Mouse (Mus musculus) spleen, postnatal 10 days (tissue): ENCODE measurements around the gene Gm45713.
A peak's percentile ranks its signal among the peaks of the same experiment; 100 is the strongest.
"Not testable (repeated sequence)": the region's sequence is repeated elsewhere in the genome, so short reads cannot be mapped to it uniquely, and the experiment has no call there.

Source experiments
- DNase-seq, 2 experiments: peaks; one replicate each; pipeline ENCODE4 v3.0.0; 2021 to 2022; ENCODE audit warnings: low spot score in 2 of 2

Gene Gm45713

DNA sequence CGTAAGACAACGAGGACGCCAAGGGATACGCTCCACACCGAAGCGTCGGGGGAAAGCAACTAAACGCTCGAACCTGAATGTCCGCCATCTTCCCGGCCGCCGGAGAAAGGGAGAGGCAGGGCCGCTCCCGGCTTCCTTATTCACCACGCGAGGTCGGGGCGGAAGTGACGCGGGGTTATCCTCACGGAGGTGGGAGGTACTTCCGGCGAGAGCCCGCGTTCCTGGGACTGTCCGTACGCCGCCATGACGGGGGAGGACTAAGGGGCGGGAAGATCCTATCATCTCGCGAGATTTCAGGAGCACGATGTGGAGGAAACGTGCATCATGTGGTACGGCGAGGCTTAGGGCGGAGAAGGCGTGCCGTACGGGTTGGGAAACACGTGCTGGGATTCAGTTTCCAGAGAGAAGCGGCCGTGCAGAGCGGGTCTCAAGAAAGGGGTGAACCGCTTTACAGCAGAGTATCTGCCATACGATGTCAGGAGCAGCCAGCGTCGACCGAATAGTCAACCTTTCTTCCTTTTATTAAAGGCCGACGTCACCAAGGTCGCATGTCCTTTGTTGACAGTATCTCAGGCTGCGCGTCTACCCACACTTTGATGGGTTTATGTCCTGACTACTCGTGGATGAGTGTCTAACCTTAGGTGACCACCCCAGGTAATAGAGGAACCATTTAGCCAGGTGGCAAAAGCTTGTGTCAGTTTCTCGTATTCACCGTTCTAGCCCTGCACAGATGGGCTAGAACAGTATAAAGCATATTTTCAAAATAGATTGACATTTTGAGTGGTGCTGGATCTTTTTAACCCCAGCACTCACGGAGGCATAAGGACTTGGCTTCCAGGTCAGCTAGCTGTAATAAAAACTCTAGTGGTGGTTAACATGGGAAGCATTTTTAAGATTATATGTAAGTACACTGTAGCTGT is 11.5 kb downstream of the Gm45713 start, which contains the start of gene Rps11:
TSS of gene Rps11 (minus strand) at position 216 of the 920 bp plus-strand sequence.
- DNase-seq: peak; percentile 91 to 98

DNA sequence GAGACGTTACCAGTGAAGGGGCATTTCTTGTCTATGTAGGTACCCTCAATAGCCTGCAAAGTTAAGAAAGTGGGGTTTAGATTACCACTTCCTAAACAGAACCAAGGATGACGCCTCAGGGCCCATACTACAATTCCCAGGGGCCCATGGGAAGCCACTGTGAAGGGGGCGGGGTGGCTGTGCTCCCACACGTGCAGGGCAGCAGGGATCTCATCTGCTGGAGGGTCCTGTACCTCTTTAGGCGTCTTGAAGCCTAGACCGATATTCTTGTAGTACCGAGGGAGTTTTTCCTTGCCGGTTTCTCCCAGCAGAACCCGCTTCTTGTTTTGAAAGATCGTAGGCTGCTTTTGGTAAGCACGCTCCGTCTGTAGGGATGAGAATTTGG is 12.9 kb downstream of the Gm45713 start:
- peak in 1 of 2 experiments; percentile 68 for DNase-seq

DNA sequence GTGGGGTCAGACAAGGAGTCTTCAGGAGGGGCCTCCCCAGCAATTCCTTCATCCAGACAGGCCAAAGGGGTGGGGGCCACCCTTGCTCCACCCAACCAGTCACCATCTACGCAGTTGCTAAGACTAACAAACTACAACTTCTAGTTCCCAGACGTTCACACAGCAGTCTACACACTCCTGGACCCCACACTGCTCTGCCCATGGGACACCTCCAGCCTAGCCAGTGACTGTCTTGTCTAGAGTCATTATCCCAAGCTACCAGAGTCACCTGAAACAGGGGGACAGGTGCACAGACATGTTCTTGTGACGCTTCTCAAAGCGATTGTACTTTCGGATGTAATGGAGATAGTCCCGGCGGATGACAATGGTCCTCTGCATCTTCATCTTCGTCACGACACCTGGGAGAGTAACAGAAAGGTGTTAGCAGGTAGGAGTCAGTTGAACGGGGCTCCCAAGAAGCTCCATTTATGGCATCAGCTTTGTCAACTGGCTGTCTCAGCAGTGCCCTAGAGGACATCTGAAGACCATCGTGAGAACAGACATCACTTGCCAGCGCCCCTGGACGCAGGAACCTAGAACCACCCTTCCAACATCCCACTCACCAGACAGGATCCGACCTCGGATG is 13.4 kb downstream of the Gm45713 start:
- no peak for DNase-seq

DNA sequence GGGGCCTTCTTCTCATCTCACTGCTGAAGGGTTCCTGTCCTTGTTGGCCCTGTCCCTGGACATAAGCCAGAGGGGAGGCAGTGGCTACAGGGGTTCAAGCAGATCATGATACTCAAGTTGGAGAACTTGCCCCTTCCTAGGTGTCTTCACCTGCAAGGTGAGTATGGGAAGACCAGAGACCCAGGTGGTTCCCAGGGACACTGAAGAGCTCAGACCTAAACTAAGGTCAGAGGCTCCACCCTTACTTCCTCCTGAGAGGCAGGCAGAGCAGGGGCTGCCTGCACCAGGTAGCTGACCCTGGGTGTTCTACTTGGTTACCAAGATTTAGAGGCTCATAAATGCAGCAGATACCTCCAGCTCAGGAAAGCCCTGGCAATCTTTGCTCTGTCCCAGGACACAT is 14.1 kb downstream of the Gm45713 start:
- DNase-seq: no peak

DNA sequence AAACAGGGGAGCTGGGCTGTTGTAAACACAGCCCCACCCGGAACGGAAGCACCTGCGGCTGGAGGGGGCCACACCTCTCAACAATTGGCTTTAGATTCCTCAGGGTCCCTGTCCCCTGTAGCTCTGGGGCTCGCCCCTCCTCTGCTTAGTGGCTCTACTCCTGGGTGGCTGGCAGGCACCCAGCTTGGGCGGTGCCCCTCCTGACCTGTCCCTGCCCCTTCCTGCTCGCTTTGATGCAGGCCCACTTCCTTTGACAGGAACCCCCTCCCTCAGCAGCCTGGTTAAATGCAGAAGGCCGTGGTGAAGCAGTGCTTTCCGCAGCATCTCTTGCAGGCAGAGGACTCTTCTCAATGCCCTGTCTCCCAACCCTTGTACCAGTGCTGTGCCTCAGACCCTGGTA is 14.6 kb downstream of the Gm45713 start:
- DNase-seq: peak; percentile 45 to 80

DNA sequence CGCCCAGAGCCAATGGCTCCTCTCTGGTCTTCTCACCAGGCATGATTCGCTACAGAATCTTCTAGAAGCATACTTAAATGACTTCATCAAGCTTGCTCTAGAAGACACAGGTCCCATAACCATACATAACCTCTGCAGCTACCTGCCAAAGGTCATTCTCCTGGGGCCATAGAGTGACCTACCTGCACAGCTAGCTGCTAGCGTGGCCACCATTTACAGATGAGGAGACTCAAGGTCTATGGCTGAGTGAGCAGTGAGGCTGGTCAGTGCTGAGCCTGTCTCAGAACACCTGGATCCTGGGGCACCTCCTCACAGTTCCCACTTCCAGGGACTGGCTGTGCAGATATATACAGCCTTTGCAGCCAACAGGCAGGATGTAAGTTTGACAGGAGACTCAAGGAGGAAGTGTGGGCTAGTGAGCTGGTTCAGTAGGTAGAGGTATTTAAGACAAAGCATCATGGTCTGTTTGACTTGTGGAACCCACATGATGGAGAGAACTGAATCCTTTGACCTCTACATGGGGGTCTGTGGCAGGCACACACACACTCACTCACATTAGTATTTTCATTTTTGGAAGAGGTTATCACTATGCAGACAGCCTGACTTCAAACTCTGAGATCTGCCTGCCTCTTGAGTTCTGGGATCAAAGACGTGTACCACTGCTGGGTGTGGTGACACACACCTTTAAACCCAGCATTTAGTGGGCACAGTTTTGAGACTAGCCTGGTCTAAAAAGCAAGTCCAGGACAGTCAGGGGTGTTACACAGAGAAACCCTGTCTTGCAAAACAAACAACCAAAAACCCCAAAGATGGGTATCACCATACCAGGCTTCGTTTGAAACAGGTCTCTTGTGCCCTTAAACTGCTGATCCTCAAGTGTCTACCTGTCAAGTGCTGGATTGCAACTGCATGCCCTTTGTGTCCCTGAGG is 16.0 kb downstream of the Gm45713 start:
- DNase-seq: no peak

DNA sequence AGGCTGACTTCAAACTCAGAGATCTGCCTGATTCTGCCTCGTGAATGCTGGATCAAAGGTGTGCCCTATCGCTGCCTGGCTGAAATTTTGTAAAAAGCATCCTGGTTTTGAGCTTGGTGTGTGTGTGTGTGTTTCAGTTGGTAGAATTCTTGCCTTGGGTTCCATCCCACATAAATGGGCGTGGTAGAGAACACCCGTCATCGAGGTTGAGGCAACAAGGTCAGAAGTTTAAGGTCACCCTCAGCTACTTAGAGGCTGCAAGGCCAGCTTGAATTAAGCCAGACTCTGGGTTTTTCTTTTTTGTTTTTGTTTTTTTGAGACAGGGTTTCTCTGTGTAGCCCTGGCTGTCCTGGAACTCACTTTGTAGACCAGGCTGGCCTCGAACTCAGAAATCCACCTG is 17.7 kb downstream of the Gm45713 start:
- no peak for DNase-seq

DNA sequence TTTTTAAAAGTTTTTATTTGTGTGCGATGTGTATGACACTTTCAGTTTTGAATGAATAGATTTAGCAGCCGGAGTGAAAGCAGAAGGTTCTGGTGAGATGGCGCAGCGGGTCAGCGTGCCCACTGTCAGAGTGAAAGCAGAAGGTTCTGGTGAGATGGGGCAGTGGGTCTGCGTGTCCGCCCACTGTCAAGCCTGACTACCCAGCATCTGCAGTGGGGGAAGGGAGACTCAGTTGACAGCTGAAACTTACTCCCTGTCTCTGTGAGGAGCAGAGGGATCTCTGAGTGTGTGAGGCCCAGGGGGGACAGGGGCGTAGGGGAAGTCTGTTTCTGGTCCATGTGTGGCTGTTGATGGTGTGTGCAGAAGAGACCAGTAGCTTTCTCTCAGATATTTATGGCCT is 18.5 kb downstream of the Gm45713 start:
- DNase-seq: no peak

DNA sequence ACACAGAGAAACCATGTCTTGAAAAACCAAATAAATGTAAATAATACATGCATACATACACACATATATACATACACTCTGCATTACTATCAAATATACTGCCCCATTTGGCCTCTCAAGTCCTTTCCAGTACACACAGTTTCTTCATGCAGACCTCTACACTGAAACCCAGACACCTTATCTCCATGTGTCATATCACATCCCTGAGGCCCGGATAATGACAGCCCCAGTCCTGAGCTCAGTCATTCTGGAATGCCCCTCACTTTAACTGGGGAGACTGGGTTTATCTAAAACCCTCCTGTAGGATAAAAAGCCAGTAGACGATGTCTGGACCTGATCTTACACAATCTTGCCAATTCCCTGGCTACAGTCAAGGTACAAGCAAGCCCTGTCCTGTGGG is 22.6 kb downstream of the Gm45713 start:
- DNase-seq: no peak

DNA sequence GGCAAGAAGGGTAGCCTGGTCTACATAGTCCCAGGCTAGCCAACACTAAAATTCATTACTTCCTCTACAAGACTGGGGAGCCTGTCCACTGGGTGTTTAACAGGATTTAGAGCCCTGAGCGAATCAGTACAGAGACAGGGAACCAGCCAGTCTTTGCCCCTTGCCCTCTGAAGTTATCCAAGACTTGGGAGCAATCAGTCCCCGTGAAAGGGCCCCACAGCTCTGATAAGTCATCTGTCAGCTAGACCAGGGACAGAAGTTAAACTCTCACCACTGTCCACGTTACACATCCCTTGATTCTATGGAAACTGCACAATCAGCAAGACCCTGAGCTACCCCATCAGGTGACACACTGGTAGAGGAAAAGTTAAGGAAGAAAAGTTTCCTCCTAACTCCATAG is 23.5 kb downstream of the Gm45713 start:
- no peak for DNase-seq

DNA sequence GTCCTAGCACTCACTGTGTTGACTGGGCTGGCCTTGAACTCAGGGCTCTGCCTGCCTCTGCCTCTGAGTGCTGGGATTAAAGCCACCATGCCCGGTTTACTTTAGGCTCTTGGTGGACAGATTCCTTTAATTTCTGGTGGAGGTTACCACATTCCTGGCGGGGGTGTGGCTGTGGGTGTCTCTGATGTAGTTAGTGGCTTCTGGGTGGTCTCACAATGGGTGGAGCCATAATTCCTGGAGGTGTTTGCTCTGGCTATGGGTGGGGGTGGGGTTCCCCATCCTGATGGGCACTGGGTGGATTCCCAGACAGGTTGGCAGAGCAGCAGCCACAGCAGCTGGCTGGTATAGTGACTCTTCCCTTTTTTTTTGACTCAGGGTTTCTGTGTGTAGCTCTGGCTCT is 24.1 kb downstream of the Gm45713 start:
- no peak for DNase-seq

DNA sequence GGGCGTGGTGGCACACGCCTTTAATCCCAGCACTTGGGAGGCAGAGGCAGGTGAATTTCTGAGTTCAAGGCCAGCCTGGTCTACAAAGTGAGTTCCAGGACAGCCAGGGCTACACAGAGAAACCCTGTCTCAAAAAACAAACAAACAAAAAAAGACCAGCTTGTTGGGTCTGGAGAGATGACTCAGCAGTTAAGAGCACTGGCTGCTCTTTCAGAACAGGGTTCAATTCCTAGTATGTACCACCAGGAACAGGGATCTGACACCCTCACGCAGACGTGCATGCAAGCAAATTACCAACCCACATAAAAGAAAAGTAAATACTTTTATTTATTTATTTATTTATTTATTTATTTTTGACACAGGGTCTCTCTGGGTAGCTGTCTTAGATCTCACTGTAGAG is 25.9 kb downstream of the Gm45713 start:
- not testable (repeated sequence) for DNase-seq

DNA sequence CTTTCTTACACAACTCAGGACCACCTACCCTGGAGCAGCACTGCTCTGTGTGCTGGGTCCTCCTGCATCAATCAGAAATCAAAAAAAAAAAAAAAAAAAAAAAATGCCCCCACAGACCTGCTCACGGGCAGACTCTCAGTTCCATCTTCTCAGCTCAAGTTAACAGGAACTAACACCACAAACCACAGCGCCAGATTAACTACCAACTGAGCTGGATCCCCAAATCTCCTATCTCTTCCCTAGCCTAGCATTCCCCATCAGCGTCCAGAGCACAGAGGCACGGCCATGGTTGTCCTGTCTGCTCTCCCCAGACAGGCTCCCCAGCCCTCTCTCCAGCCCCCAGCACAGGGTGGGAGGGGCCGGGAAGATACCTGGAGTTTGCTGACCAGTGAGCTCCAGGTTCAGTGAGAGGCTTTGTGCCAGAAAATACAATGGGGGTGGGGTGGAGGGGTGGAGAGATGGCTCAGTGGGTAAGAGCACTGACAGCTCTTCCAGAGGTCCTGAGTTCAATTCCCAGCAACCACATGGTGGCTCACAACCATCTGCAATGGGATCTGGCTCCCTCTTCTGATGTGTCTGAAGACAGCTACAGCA is 28.9 kb downstream of the Gm45713 start:
- DNase-seq: no peak

DNA sequence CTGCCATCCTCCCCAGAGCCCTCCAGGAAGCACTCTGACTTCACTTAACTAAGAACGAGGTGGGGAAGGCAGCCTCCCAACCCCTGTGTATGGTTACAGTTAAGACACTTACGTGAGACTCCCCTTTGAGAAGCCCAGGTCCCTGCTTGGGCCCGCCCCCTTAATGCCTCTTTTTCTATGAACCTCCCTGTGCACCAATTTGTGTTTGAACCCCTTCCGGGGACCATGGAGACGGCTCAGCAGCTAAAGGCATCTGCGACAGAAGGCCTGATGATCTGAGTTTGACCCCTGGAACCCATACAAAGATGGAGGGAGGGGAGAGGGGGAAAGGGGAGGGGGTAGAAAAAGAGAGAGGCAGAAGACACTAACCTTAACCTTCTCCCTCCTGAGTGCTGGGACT is 29.6 kb downstream of the Gm45713 start:
- no peak for DNase-seq

DNA sequence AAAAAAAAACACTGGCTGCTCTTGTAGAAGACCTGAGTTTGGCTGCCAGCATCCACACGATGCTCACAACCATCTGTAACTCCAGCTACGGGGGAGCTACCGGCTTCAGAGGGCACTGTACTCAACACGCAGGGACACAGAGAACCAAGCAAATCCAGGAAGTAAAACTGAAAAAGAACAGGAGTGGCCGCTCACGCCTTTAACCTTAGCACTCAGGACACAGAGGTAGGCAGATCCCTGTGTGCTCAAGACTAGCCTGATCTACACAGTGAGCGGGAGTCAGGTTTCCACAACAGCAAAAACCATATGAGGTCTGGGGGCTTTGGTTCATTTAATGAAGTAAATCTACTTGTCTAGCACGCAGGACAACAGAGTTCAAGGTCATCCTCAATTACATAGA is 30.5 kb downstream of the Gm45713 start:
- no peak for DNase-seq

DNA sequence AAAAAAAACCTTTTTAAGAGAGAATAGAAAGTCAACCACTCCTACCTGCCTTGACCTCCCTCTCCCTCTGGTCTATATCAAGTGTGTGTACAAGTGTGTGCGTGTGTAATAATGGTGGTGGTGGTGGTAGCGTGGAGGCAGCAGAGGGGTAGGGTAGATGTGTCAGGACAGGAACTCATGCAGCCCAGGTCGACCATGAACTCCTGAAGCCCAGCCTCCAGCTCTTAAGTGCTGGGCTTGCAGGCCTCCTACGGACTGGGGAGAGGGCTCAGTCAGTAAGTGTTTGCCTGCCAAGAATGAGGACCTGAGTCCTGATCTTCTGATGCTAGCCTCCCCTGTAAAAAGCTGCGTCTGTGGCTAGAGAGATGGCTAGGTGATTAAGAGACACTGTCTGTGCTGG is 31.1 kb downstream of the Gm45713 start:
- DNase-seq: no peak

DNA sequence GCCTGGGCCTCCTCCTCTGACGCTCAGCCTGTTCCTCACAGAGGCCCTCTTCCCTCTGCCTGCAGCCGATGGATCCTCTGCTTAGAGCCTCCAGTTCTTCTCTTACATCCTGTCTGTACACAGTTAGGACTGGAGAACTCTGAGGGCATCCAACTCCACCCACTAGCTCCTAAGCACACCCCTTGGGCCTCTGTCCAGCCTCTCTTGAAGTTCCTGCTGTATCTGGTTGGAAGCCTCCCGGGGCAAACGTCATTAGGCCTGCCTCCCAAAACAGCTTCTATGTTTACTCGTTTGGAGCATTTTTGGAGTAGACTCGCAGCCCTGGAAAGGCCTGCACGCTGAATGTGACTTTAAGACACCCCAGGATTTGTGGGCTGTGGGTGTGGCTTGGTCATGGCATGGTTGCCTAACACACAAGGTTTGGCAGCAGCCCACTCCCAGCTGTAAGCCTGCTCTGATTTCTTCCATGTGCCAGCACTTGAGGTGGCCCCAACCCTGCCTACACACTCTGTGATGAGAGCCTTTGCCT is 32.3 kb downstream of the Gm45713 start, which contains the start of gene Fcgrt:
TSS of gene Fcgrt (minus strand) at position 200 of the 529 bp plus-strand sequence.
- DNase-seq: peak in 1 of 2 experiments; percentile 55

DNA sequence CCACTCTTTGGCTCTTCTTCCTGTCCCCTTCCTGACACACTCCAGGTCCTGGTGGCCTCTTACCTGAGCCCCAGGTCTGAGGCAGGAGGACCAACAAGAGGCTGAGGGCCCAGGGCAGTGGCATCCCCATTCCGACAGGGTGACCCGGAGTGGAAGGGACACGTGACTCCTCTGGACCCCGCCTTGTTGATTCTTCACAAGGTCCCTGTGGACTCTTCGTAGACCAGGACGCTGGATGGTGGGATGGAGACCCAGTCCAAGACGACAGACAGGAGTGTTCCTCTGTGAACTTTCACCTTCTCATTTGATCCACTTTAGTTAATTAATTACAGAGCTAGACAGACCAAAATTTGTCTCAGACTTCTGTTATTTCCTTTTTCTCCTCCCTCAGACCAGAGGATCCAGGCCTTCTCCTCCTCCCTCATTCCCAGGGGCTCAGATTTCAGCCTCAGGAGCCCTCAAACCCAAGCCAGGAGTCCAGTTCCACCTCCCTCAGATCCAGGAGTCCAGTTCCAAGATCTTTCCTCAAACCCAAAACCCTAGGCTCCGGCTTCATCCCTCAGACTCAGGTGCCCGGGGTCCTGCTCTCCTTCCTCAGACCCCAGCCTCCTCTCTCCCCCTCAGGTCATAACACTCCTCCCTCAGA is 33.0 kb downstream of the Gm45713 start:
- DNase-seq: no peak

DNA sequence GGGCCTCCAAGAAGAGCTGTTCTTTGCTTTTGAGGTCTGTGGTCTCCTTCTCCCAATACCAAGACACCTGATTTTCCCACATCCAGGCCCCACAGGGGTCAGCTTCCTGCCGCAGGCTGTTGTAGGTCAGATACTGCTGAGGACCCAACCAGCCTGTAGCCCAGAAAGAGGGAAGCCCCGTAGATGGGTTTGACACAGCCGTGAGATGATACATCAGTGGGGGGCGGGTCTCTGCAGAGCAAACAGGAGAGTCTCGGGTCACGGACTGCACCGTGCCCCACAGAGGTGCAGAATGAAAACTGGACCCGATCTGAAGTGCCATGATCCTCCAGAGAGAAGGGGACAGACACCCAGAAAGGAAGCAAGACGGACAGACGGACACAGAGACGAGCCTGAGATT is 33.6 kb downstream of the Gm45713 start:
- no peak for DNase-seq

DNA sequence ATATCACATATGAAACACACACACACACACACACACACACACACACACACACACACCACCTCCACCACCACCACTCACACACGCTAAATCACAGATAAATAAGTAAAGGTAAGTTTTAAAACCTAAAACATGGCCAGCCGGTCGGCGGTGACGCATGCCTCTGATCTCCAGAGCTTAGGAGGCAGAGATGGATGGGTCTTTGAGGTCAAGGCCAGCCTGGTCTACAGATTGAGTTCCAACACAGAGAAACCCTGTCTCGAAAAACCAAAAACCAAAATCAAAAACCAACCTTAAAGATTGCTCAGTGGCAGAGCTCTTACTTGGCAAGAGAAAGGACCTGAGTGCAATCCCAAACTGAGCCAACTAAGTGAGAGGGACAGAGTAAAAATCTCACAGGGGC is 36.0 kb downstream of the Gm45713 start:
- no peak for DNase-seq
